Mouse (Mus musculus): ENCODE measurements around the gene Mb.
"Not testable (repeated sequence)": the region's sequence is repeated elsewhere in the genome, so short reads cannot be mapped to it uniquely, and the experiment has no call there.

Mb gene

DNA sequence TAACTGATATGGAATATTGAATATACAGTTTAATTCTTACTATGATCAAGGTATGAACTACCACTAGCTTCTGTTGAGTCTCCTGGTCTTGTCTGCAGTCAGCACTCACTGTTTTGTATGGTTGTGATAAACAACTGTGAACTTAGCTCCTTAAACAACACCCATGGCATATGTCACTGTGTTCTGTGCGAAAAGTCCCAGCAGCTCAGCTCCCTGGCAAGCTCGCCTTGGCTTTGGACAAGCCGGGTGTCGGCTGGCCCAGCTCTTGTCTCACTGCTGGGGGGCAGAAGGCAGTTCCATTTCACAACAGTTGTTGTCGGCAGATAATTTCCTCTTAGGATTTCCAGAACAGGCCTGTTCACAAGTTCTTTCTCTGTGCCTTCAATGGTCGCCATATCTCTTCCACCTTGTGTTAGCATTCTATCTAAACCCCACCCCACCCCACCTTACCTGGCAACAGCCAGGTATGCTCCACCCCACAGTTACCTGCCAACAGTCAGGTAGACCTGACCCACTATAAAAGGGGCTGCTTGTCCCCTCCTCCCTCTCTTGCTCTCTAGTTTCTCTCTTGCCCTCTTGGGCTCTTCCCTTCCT lies 14.9 kb upstream of the Mb start:
- DNase-seq (ENCODE audit: low spot score in 2 of 2), result no peak

- no peak for DNase-seq (ENCODE audit: low spot score in 2 of 2)
Measured at GRCm38 (mm10) chr15:77062746-77063145, 12.3 kb upstream of the Mb start.

GRCm38 (mm10) chr15:77059416-77059815 lies 8.9 kb upstream of the Mb start:
- DNase-seq (ENCODE audit: low spot score in 2 of 2), result not testable (repeated sequence)

DNA sequence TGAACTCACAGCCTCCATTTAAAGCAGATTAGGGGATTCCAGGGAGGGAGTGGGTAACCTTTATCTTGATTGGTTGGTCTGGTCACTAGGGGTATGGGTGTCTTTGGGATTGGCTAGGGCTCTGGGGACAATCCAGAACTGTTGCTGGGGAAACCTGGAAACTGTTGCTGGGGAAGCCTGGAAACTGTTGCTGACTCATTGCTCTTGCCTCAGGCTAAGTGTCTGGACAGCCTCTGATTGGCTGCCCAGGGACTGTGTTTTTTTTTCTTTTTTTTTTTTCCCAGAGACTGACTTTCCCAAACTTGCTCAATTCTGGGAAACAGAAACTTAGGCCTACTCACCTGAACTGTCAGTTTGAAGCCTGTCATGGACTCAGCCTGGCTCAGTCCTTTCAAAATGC lies 8.1 kb upstream of the Mb start:
- no peak for DNase-seq (ENCODE audit: low spot score in 2 of 2)

DNA sequence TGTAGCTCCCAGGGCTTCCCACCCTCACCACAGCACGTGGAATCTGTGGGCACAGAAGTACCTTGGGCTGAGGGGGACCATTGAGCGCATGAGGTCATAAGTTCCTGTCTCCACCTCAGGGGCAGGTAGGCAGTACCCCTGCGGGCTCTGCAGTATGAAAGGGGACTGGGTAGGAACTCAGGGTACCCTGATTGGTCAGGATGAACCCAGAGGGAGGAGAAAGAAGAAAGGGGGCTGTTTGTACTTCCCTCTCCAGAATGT lies 6.3 kb upstream of the Mb start:
- no peak for DNase-seq (ENCODE audit: low spot score in 2 of 2)

DNA sequence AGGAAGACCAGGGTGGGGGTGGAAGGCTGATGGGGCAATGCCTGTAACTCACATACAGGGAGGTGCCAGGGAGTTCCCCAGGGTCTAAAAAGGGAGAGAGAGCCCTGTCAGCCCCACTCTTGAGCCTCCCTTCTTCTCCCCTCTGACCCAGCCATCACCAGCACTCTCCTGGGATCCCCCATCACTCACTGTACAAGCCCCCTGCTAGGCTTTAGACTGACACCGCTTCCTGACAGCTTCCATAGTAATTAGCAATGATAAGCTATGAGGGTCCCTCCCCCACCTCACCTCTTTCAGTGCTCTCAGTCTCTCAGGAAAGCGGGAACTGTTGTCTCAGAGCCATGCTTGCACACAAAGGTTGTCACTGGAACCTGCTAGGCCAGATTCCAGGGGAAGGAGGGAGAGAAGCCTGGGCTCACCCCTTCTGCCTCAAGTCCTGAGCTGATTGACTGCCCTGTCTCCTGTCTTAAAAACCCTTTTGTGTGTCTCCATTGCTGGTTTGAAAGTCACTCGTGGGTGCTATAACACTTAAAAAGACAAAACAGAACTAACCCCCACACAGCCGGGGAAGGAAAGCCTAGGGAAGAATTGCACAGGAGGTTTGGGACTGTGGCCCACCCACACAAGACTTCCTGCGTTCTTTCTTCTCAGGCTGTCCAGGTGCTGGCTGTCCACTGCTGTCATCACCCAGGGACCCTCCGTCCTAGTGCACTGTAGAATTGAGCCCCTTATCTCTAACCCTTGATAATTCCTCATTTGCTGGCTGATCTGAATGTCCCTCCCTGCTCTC lies 5.7 kb upstream of the Mb start:
- DNase-seq (ENCODE audit: low spot score in 2 of 2), result no peak

- no peak for DNase-seq (ENCODE audit: low spot score in 2 of 2)
Measured at GRCm38 (mm10) chr15:77054611-77055175, 4.2 kb upstream of the Mb start.

DNA sequence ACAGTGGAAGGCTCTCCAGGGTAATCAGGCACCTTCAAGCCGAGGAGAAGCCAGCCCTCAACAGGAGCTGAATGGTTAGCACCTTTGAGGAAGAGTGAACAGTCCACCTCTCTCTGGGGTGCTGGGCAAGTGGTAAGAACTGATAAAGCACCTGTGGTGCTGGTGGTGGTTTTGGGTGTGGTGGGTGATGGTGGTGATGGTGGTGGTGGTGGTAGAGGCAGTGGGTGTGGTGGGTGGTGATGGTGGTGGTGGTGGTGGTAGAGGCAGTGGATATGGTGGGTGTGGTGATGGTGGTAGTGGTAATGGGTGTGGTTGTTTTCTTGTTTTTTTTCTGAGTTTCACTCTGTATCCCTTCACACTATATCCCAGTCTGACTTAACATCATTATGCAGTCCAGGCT lies 2.6 kb upstream of the Mb start:
- no peak for DNase-seq (ENCODE audit: low spot score in 2 of 2)

DNA sequence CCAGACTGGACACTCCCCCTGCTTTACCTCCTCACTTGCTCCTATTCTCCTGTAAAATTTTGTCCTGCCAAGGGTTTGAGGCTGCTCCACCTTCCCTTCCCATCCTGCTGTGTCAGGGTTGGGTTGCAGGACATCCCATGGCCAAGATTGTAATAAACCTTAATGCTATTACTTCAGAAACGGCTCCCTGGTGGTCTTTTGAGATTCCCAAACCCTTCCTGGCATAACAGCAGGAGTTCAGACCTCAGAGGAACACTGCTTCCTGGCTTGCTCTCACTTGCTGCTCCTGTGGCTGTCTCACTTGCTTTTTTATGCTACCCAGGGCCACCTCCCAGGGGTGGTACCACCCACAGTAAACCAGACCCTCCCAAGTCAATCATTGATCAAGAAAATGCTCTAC lies 1.7 kb upstream of the Mb start:
- DNase-seq (ENCODE audit: low spot score in 2 of 2), result no peak

- no peak for DNase-seq (ENCODE audit: low spot score in 2 of 2)
Measured at GRCm38 (mm10) chr15:77045609-77046008, 4.9 kb downstream of the Mb start.

- no peak for DNase-seq (ENCODE audit: low spot score in 2 of 2)
Measured at GRCm38 (mm10) chr15:77044597-77045320, 5.7 kb downstream of the Mb start, which contains the start of gene Apol6. TSS of gene Apol6 (plus strand) at chr15:77044729.

DNA sequence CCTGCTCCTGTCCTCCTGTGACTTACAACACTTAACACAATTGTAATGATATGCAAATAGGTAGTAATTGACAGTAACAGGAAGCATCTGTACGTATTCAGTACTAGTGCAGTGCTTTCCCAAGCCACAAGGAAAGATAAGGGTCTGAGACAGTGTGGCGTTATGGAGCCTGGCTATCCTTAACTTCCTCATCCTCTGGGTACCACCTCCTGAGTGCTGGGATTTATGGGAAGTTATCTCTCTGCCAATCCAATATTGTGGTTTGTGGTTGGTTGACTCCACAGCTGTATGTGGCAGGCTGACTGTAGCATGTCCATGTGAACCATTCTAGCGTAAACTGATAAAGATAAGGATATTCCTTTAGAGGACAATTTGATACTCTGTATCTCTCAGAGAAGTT lies 9.7 kb downstream of the Mb start:
- DNase-seq (ENCODE audit: low spot score in 2 of 2), result no peak

- DNase-seq (ENCODE audit: low spot score in 2 of 2), result no peak
Measured at GRCm38 (mm10) chr15:77039211-77039700, 11.2 kb downstream of the Mb start.

GRCm38 (mm10) chr15:77037278-77038161 lies 12.9 kb downstream of the Mb start:
- DNase-seq (ENCODE audit: low spot score in 2 of 2), result no peak

GRCm38 (mm10) chr15:77036989-77037277 lies 13.5 kb downstream of the Mb start:
- DNase-seq (ENCODE audit: low spot score in 2 of 2), result no peak

- DNase-seq (ENCODE audit: low spot score in 2 of 2), result no peak
Measured at GRCm38 (mm10) chr15:77036320-77036988, 14.0 kb downstream of the Mb start.

DNA sequence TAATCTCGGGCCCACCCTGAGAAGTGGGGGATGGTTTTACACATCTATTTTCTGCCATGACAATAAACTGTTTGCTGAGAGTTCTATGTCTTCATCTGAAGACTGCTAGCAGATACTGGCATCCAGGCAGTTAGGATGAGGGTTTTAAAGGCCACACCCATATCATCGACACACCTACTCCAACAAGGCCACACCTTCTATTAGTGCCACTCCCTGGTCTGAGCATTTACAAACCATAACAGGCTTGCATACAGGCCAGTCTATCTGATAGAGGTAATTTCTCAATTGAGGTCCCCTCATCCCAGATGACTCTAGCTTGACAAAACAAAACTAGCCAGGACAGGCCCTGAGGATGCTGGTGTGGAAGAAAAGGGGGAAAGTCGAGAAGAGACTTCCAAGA lies 14.8 kb downstream of the Mb start:
- DNase-seq (ENCODE audit: low spot score in 2 of 2), result no peak

- no peak for DNase-seq (ENCODE audit: low spot score in 2 of 2)
Measured at GRCm38 (mm10) chr15:77034526-77034925, 15.9 kb downstream of the Mb start.

GRCm38 (mm10) chr15:77031271-77031670 lies 19.2 kb downstream of the Mb start:
- DNase-seq (ENCODE audit: low spot score in 2 of 2), result no peak

DNA sequence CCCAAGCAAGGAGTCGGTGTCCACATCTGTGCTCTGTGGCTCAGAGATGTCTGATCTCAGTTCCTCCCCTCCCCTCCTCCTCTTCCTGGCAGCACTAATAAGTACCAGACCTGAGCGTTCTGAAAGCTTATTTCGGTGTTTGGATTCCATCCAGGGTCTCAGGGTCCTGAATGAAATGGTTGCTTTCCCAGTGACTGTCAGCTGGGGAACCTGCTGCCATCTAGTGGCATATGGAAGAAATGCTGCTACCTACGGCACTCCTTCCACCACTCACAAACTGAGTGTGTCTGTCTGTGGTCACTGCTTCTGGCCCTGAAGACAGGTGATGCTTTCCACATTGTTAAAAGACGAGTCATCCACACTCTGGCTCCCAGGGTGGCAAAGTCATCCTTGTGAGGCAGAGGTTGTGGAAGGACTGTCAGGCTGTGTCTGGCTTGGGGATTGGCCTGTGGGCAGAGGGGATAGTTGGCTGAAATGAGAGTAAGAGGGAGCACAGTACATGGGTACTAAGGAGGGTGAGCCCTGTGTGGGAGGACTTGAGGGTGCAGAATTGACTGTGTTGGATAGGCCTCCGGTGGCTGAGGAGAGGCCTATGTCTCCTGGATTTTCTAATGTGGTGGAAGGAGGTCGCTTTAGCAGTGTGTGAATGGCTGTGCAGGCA lies 21.0 kb downstream of the Mb start:
- DNase-seq (ENCODE audit: low spot score in 2 of 2), result peak in 1 of 2 experiments; percentile 41

- no peak for DNase-seq (ENCODE audit: low spot score in 2 of 2)
Measured at GRCm38 (mm10) chr15:77027675-77028074, 22.8 kb downstream of the Mb start.
